Mouse (Mus musculus) stomach, embryonic 16.5 days (tissue): ENCODE measurements around the gene Ear14. TPM values are rescaled to one million over a fixed set of nuclear protein-coding genes. Genes with fewer than 3 reads are reported as not detected.
"Not testable (repeated sequence)": the region's sequence is repeated elsewhere in the genome, so short reads cannot be mapped to it uniquely, and the experiment has no call there.

ENCODE experiments used
- ATAC-seq: fragments of 200-750 bp; cut with Nextera tagmentation; 2 replicates; pipeline ENCODE4 v1.8.0; 2017; ENCODE audit warnings: moderate number of reproducible peaks, moderate TSS enrichment; ENCODE audit not compliant: insufficient read depth, low FRiP score
- H3K27ac ChIP-seq: fragments of 300-500 bp; sonication (generic); 2 replicates; pipeline ENCODE4 v1.5.1; 2014; ENCODE audit warnings: low read length
- H3K27me3 ChIP-seq: fragments of 300-500 bp; sonication (generic); 2 replicates; pipeline ENCODE4 v1.6.1; 2014; ENCODE audit warnings: low read length, control low read depth, mixed read lengths; ENCODE audit not compliant: control insufficient read depth, insufficient read depth
- H3K36me3 ChIP-seq: fragments of 300-500 bp; sonication (generic); 2 replicates; pipeline ENCODE4 v1.6.1; 2014; ENCODE audit warnings: low read length; ENCODE audit not compliant: control insufficient read depth, insufficient read depth
- H3K4me1 ChIP-seq: fragments of 300-500 bp; sonication (generic); 2 replicates; pipeline ENCODE4 v1.6.1; 2014; ENCODE audit warnings: low read length, control low read depth, mixed read lengths; ENCODE audit not compliant: control insufficient read depth, insufficient read depth
- H3K4me2 ChIP-seq: fragments of 300-500 bp; sonication (generic); 2 replicates; pipeline ENCODE4 v1.6.1; 2014; ENCODE audit warnings: low read depth, low read length, mixed read lengths
- H3K4me3 ChIP-seq: fragments of 300-500 bp; sonication (generic); replicated peaks from 2 replicates; pipeline ENCODE4 v1.5.1; 2014; ENCODE audit warnings: mild to moderate bottlenecking, low read length
- H3K9ac ChIP-seq: fragments of 300-500 bp; sonication (generic); 2 replicates; pipeline ENCODE4 v1.6.1; 2014; ENCODE audit warnings: low read length
- H3K9me3 ChIP-seq: fragments of 300-500 bp; sonication (generic); replicated peaks from 2 replicates; pipeline ENCODE4 v1.6.1; 2016; ENCODE audit warnings: low read length, control low read depth; ENCODE audit not compliant: control insufficient read depth
- WGBS: fragments of 180-500 bp; shearing (Covaris S2); extraction: QIAGEN DNeasy Blood & Tissue Kit; methylation state at CpG from one replicate; pipeline ENCODE4 v1.1.7; 2014; 5-methylcytosine and 5-hydroxymethylcytosine counted together
- polyA plus RNA-seq: library from polyadenylated mRNA; unstranded; fragments of >200 nt; fragmentation: Nextera tagmentation; extraction: Ambion mirVana; gene quantifications from 2 replicates; pipeline ENCODE4 v1.2.1, GENCODE M21; 2015

Ear14 gene
- polyA plus RNA-seq: not detected in 2 replicates

GRCm38 (mm10) chr14:51203115-51203514 lies at the start of gene Ear14:
TSS of gene Ear14 (plus strand) at chr14:51203391.
- no peaks in the 10 kb centered on the region for H3K9me3 ChIP-seq
- no peak within 1 kb of the TSS for H3K4me3 ChIP-seq
- 91% methylated on average over 2 of the region's 2 CpGs for WGBS
- no peak within 1 kb of the TSS for H3K9ac ChIP-seq
- H3K36me3 ChIP-seq: no peaks in the 10 kb centered on the region
- ATAC-seq: no peak
- H3K27ac ChIP-seq: no peak within 1 kb of the TSS
- H3K4me1 ChIP-seq: no peaks in the 10 kb centered on the region
- no peaks in the 10 kb centered on the region for H3K27me3 ChIP-seq
- H3K4me2 ChIP-seq: no peak within 1 kb of the TSS

GRCm38 (mm10) chr14:51156056-51156735 lies 47.0 kb upstream of the Ear14 start:
- H3K4me1 ChIP-seq: no peaks in the 10 kb centered on the region
- ATAC-seq: no peak
- H3K36me3 ChIP-seq: no peaks in the 10 kb centered on the region
- H3K9me3 ChIP-seq: no peaks in the 10 kb centered on the region
- 80% methylated on average over 5 of the region's 5 CpGs for WGBS
- no peaks in the 10 kb centered on the region for H3K27me3 ChIP-seq
- H3K9ac ChIP-seq: no peak overlapping the region
- no peak overlapping the region for H3K4me3 ChIP-seq
- no peak overlapping the region for H3K4me2 ChIP-seq
- no peak overlapping the region for H3K27ac ChIP-seq

GRCm38 (mm10) chr14:51156736-51157068 lies 46.5 kb upstream of the Ear14 start:
- Histone ChIP-seq H3K27me3 (no peaks in the 10 kb centered on the region), H3K36me3 (no peaks in the 10 kb centered on the region), H3K4me2 (no peak overlapping the region), H3K9me3 (no peaks in the 10 kb centered on the region), H3K27ac (no peak overlapping the region), H3K4me1 (no peaks in the 10 kb centered on the region), H3K9ac (no peak overlapping the region), H3K4me3 (no peak overlapping the region)
- 42% methylated on average over 4 of the region's 4 CpGs for WGBS
- ATAC-seq: no peak

- Histone ChIP-seq H3K4me3 (no peak overlapping the region), H3K9ac (no peak overlapping the region), H3K4me1 (no peaks in the 10 kb centered on the region), H3K9me3 (no peaks in the 10 kb centered on the region), H3K36me3 (no peaks in the 10 kb centered on the region), H3K27me3 (no peaks in the 10 kb centered on the region), H3K27ac (no peak overlapping the region), H3K4me2 (no peak overlapping the region)
- ATAC-seq: no peak
- WGBS: 96% methylated on average over 1 of the region's 1 CpGs
These were observed 46.1 kb upstream of the Ear14 start for GRCm38 (mm10) chr14:51157072-51157471.

- H3K4me1 ChIP-seq, H3K36me3 ChIP-seq, H3K9me3 ChIP-seq, ATAC-seq, H3K9ac ChIP-seq, H3K27me3 ChIP-seq, H3K4me2 ChIP-seq, H3K4me3 ChIP-seq, H3K27ac ChIP-seq: not testable (repeated sequence)
- 92% methylated on average over 3 of the region's 3 CpGs for WGBS
These were observed 41.2 kb upstream of the Ear14 start, which contains the start of gene Rnase2b for GRCm38 (mm10) chr14:51161976-51162375. TSS of gene Rnase2b (plus strand) at chr14:51162260.

GRCm38 (mm10) chr14:51163323-51163722 lies 39.9 kb upstream of the Ear14 start:
- H3K9ac ChIP-seq, ATAC-seq, H3K4me3 ChIP-seq, H3K4me2 ChIP-seq, H3K27me3 ChIP-seq, H3K4me1 ChIP-seq, H3K9me3 ChIP-seq, H3K27ac ChIP-seq, H3K36me3 ChIP-seq: not testable (repeated sequence)
- 82% methylated on average over 6 of the region's 6 CpGs for WGBS

GRCm38 (mm10) chr14:51165435-51165834 lies 37.8 kb upstream of the Ear14 start:
- Histone ChIP-seq H3K36me3 (no peaks in the 10 kb centered on the region), H3K9ac (no peak overlapping the region), H3K4me2 (no peak overlapping the region), H3K4me1 (no peaks in the 10 kb centered on the region), H3K9me3 (no peaks in the 10 kb centered on the region), H3K27me3 (no peaks in the 10 kb centered on the region), H3K4me3 (no peak overlapping the region), H3K27ac (no peak overlapping the region)
- ATAC-seq: no peak
- WGBS: 90% methylated on average over 1 of the region's 1 CpGs

GRCm38 (mm10) chr14:51166068-51166467 lies 37.1 kb upstream of the Ear14 start:
- no peak overlapping the region for H3K27ac ChIP-seq
- no peak for ATAC-seq
- no peaks in the 10 kb centered on the region for H3K27me3 ChIP-seq
- no peak overlapping the region for H3K9ac ChIP-seq
- H3K4me1 ChIP-seq: no peaks in the 10 kb centered on the region
- no peaks in the 10 kb centered on the region for H3K36me3 ChIP-seq
- no peaks in the 10 kb centered on the region for H3K9me3 ChIP-seq
- no peak overlapping the region for H3K4me2 ChIP-seq
- H3K4me3 ChIP-seq: no peak overlapping the region

GRCm38 (mm10) chr14:51172095-51172865 lies 30.9 kb upstream of the Ear14 start:
- H3K9ac ChIP-seq, H3K36me3 ChIP-seq, H3K27ac ChIP-seq, H3K4me2 ChIP-seq, H3K4me3 ChIP-seq, H3K27me3 ChIP-seq, H3K4me1 ChIP-seq, ATAC-seq, H3K9me3 ChIP-seq: not testable (repeated sequence)
- WGBS: 34% methylated on average over 9 of the region's 9 CpGs
